Mouse (Mus musculus) spleen, postnatal 4 days (tissue): ENCODE results near the gene Epb41l1.
A peak's percentile ranks its signal among the peaks of the same experiment; 100 is the strongest.

Experiments
- DNase-seq, 2 experiments: peaks; one replicate each; pipeline ENCODE4 v3.0.0; 2022; ENCODE audit warnings: low spot score in 2 of 2

Epb41l1 gene

DNA sequence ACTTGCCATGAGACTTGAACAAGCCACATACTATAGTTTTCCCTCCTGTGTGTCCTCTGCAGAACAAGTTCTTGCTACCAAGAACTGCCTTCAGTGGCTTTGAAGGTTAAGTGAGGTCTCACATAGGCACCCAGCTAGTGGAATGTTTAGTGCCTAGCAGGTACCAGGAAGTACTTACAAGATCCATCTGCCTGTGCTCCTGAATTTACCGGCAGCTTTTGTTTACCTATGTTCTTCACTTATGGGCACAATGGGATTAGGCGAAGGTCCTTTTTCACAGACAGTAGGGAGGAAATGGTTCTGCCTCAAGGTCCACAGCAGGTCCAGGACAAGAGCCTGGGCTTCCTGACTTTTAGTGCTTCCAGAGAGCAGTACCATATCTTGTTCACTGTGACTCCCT, 112.5 kb downstream of the Epb41l1 start:
- DNase-seq, result no peak

- DNase-seq, result no peak
Observed at GRCm38 (mm10) chr2:156538817-156539555, 118.3 kb downstream of the Epb41l1 start.

DNA sequence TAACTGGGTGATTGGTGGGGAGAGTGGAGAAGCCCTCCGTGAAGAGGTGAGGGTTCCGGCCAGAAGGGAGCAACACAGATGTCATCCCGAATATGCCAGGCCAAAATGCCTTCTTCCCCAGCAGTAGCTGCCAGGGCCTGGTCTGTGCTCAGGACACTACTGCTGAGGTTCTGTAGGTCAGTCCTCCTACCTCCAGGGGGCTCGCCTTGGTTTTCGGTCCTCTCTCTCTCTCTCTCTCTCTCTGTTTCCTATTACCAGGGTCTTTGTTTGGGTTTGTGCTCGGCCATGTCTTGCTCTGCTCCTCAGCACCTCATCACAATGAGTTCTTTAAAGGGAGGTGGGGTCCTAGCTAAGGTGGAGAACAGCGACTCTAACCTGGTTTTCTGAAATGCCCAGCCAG, 120.3 kb downstream of the Epb41l1 start:
- no peak for DNase-seq

- no peak for DNase-seq
Observed at GRCm38 (mm10) chr2:156542410-156542809, 121.7 kb downstream of the Epb41l1 start.

- DNase-seq, result no peak
Observed at GRCm38 (mm10) chr2:156543804-156544203, 123.1 kb downstream of the Epb41l1 start.

GRCm38 (mm10) chr2:156547123-156547891, 126.6 kb downstream of the Epb41l1 start, which contains the start of gene Aar2:
Gene Aar2 (plus strand): TSS chr2:156547584.
- peak; percentile 82 to 95 for DNase-seq

GRCm38 (mm10) chr2:156552421-156552820, 131.7 kb downstream of the Epb41l1 start:
- no peak for DNase-seq

GRCm38 (mm10) chr2:156561808-156562207, 141.1 kb downstream of the Epb41l1 start:
- DNase-seq, result no peak

DNA sequence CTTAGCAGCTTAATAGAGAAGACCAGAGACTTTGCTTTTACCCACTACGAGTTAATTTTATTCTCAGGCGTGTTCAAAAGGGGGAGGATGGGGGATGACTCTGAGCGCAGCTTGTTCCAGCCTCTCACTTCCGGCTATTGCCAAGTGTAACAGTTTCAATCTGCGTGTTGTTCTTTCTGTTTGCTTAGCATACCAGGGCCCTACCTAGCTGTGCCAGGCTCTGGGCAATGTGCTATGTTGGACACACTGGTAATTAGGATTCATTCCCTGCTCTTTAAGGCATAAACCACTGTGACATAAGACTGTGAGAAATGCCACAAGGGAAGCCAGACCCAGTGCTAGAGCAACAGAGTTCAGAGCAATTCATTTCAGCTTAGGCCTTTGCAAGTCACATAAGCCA, 142.8 kb downstream of the Epb41l1 start:
- DNase-seq, result no peak

DNA sequence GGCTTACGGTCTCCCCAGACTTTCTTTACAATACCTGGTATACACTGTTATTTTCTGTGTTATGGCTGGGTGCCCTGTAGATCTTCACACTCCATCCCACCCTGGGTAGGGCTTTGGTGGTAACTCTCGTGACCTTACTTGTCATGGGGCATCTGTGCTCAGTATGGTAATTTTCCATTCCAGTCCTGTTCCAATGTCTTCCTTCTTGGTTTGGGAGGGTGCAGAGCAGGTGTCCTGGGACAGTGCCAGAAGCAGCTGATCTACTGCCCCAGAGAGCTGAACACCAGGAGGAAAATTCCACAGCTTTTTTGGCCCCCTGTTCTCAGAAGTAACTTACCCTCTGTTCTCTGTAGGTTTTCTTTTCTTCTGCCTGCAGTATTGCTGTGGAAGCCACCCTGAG, 145.8 kb downstream of the Epb41l1 start:
- DNase-seq, result no peak

DNA sequence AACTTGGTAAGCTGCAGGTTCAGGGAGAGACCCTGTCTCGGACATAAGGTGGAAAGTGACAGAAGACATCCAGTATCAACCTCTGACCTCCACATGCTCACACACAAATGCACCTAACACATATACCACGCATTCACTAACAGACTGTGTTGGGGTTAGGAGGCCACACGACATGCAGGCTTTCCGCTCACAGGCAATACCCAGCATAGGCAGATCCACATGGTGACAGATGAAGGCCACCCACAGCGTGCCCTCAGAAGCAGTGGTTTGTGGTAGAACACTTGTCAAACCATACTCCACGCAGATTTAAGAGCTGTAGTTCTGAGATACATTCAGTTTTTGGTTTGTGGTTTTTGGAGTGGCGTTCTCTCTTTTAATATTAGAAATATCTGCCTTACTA, 147.9 kb downstream of the Epb41l1 start:
- DNase-seq, result no peak

- no peak for DNase-seq
Observed at GRCm38 (mm10) chr2:156569261-156569660, 148.6 kb downstream of the Epb41l1 start.

GRCm38 (mm10) chr2:156571521-156571920, 150.8 kb downstream of the Epb41l1 start:
- no peak for DNase-seq

DNA sequence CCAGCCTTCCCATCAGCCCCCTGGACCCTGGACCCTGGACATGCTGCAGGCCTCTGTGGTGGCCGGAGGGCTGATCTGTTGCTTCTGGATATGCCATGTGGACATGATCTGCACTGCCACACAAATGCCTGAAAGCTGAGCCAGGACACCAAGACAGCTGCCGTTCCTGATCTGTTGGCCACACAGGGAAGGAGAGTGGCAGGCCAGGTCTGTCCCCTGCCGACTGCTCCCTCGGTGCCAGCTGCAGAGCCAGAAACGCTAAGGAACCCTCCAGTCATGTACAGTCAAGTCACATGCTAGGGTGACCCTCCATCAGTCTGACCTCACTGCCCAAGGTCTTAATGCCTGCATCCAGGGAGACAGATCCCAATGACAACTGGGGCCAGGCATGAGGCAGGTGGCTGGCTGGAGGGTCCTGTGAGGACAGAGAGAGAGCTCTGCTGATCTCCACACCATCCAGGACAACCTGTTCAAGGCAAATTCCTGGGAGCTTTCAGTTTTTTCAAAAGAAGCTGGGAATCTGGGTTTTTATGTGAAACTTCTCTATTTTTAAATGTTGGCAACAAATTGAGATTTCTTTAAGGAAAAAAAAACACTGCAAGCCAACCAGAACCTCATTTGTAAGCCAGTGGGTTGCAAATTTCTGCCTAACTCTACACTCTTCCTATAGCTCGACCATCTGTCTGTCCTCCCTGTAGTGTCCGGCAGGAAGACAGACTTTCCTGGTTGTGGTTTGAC, 156.3 kb downstream of the Epb41l1 start:
- DNase-seq, result no peak

DNA sequence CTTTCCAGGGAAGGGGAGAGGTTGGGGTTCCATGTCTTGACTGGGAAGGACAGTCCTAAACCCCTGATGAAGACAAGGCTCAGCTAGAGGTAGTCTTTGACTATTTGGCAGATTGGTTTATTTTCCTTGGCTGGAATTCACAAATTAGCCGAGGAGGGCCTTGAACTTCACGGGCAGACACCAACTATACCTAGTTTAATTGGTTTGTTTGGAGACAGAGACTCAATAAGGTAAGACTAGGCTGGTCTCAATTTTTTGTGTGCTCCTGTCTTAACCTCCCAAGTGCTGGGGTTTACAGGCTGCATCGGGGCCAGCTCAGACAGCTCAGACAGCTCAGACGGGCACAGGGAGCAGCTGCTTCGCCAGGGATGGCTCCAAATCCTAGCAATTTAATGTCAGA, 159.8 kb downstream of the Epb41l1 start:
- no peak for DNase-seq

- DNase-seq, result no peak
Observed at GRCm38 (mm10) chr2:156581244-156581643, 160.5 kb downstream of the Epb41l1 start.

DNA sequence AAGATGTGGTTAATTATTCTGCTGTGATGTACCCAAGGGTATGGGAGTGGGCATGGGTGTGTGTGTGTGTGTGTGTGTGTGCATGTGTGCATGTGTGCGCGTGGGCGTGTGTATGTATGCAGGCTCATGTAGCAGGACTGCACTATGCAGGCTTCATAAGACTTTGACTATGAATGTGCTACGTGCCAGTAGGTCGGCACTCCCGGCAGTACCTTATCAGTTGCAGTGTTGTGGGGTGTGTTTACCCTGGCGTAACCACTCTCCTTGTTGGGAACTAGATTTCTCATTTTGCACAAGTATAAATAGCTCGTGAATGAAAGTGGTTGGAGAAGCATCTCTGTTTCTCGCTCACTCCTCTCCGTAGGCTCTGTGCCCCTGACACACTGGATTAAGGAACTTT, 162.2 kb downstream of the Epb41l1 start:
- no peak for DNase-seq

DNA sequence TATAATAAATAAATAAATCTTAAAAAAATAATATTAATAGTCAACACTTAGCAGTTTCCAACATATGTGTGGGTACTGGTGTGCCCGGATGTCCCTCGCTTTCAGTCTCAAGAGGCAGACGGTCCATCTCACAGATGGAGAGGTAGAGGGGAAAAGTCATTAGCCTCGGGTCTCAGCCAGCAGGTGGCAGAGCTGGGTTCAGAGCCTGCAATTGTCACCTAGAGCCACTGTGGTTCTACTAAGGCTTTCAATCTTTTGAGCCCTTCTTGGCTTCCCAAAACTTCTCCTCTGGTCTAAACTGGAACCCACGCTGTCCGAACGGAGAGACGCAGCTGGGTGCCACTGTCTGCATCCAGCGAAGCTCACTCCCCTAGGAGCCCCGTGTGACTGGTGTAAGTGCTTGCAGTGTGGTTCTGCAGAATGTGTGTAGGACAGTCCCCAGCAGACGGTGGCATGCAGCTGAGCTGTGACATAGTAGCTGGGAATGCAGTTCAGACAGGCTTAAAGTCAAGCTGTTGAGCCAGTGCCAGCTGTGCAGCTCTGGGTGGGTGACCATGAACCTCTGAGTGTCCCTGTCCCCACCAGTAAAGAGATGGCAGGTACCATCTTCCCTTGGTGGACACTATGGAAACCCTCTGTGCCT, 163.6 kb downstream of the Epb41l1 start:
- DNase-seq, result no peak

DNA sequence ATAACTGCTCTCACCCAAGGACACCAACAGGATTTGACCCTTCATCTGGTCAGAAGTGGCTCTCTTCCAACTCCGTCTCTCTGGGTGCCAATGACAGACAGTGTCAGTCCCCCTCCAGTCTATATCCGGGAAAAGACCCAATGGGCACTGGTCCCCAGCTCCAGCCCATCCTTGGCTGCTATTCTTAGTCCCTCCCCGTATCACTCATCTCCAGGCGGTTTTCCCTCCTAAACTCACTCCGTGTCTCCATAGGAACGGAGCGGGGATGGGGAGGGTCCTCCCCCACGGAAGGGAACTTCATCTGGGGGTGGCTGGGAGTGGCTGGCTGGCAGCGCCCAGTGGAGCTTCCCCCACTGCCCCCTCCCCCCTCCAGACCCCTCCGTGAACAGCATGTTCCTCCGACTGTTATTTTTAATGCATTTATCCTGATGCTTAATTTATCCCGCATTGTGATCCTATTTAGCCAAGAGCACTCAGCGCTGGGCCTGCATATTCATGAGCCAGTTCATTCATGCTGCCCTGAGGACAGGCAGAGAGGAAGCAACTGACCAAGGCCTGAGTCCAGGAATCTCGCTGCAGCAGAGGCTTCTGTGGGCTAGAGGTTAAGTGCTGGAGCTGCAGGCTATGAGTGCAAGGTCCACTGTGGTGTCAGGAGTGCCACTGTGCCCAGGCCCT, 164.2 kb downstream of the Epb41l1 start:
- DNase-seq, result no peak

- no peak for DNase-seq
Observed at GRCm38 (mm10) chr2:156589481-156589880, 168.8 kb downstream of the Epb41l1 start.
